Mouse (Mus musculus): ENCODE measurements at regions not wholly inside any gene's neighbourhood (a gene's known extent, or its start where the extent isn't known, plus 50 kb on each side); places are given as distances from the start of the nearest gene placed in this dataset.

GRCm38 (mm10) chr8:87046590-87046989 is 161.5 kb upstream of the N4bp1 start:
- no peak overlapping the region for H3K9ac ChIP-seq (ENCODE audit: control insufficient read depth, low read depth, low read length, poor library complexity, severe bottlenecking)
- H3K36me3 ChIP-seq (ENCODE audit: control insufficient read depth in 1 of 2, insufficient read depth in 2 of 2, low read length in 2 of 2): no peaks in the 10 kb centered on the region
- no peak for DNase-seq (ENCODE audit: low read depth, low spot score)
- H3K27me3 ChIP-seq (ENCODE audit: control insufficient read depth in 1 of 2, insufficient read depth in 2 of 2, low read length in 2 of 2): no peaks in the 10 kb centered on the region
- H3K27ac ChIP-seq (ENCODE audit: control insufficient read depth, low read depth, low read length): no peak overlapping the region
- no peak overlapping the region for H3K4me3 ChIP-seq (ENCODE audit: control insufficient read depth in 1 of 2, insufficient read depth in 1 of 2, low read depth in 2 of 2, low read length in 2 of 2)
- no peaks in the 10 kb centered on the region for H3K79me2 ChIP-seq (ENCODE audit: control insufficient read depth, insufficient read depth, low read length, poor library complexity)
- TF ChIP-seq GABPA (IDR thresholded peaks at IDR 0.05; ENCODE audit: low read depth, low read length): no peak
- TF ChIP-seq ZNF384 (IDR thresholded peaks at IDR 0.05; ENCODE audit: low read depth, low read length): no peak
- TF ChIP-seq CTCF (IDR thresholded peaks at IDR 0.05 in 2 of 3, conservative IDR thresholded peaks at IDR 0.05 in 1 of 3; ENCODE audit: control insufficient read depth in 1 of 3, insufficient read depth in 1 of 3, low read depth in 2 of 3, low read length in 3 of 3, poor library complexity in 1 of 3, severe bottlenecking in 1 of 3): no peak
- no peak for TF ChIP-seq MYB (IDR thresholded peaks at IDR 0.05; ENCODE audit: low read depth, low read length)
- no peak for TF ChIP-seq NELFE (IDR thresholded peaks at IDR 0.05; ENCODE audit: low read depth, low read length)
- no peaks in the 10 kb centered on the region for H3K9me3 ChIP-seq (replicated peaks; ENCODE audit: insufficient read depth, low read length)
- H3K4me1 ChIP-seq (ENCODE audit: control insufficient read depth in 1 of 2, insufficient read depth in 2 of 2, low read length in 2 of 2): no peaks in the 10 kb centered on the region

- no peak overlapping the region for H3K27ac ChIP-seq (ENCODE audit: control insufficient read depth, low read depth, low read length)
- H3K9ac ChIP-seq (ENCODE audit: control insufficient read depth, low read depth, low read length, poor library complexity, severe bottlenecking): no peak overlapping the region
- H3K79me2 ChIP-seq (ENCODE audit: control insufficient read depth, insufficient read depth, low read length, poor library complexity): no peaks in the 10 kb centered on the region
- no peaks in the 10 kb centered on the region for H3K4me1 ChIP-seq (ENCODE audit: control insufficient read depth in 1 of 2, insufficient read depth in 2 of 2, low read length in 2 of 2)
- H3K36me3 ChIP-seq (ENCODE audit: control insufficient read depth in 1 of 2, insufficient read depth in 2 of 2, low read length in 2 of 2): no peaks in the 10 kb centered on the region
- no peak overlapping the region for H3K4me3 ChIP-seq (ENCODE audit: control insufficient read depth in 1 of 2, insufficient read depth in 1 of 2, low read depth in 2 of 2, low read length in 2 of 2)
- no peak for DNase-seq (ENCODE audit: low read depth, low spot score)
- no peaks in the 10 kb centered on the region for H3K9me3 ChIP-seq (replicated peaks; ENCODE audit: insufficient read depth, low read length)
- TF ChIP-seq MAFK (IDR thresholded peaks at IDR 0.05; ENCODE audit: borderline replicate concordance, low read depth, low read length) (no peak), ZNF384 (IDR thresholded peaks at IDR 0.05; ENCODE audit: low read depth, low read length) (no peak), CHD1 (IDR thresholded peaks at IDR 0.05; ENCODE audit: low read depth, low read length) (no peak), MAZ (IDR thresholded peaks at IDR 0.05; ENCODE audit: low read depth, low read length) (no peak), USF1 (IDR thresholded peaks at IDR 0.05; ENCODE audit: low read depth, low read length) (no peak), ZMIZ1 (IDR thresholded peaks at IDR 0.05; ENCODE audit: low read depth, low read length) (no peak), POLR2AphosphoS2 (IDR thresholded peaks at IDR 0.05; ENCODE audit: low read length) (no peak), MEF2A (IDR thresholded peaks at IDR 0.05; ENCODE audit: extremely low read depth, insufficient replicate concordance, low read depth, low read length, poor library complexity, severe bottlenecking) (no peak), RCOR1 (IDR thresholded peaks at IDR 0.05; ENCODE audit: low read depth, low read length) (no peak)
- no peaks in the 10 kb centered on the region for H3K27me3 ChIP-seq (ENCODE audit: control insufficient read depth in 1 of 2, insufficient read depth in 2 of 2, low read length in 2 of 2)
These were observed 158.0 kb upstream of the N4bp1 start for GRCm38 (mm10) chr8:87043016-87043415.

GRCm38 (mm10) chr8:87037620-87038380 is 152.7 kb upstream of the N4bp1 start:
- Histone ChIP-seq H3K9me3 (replicated peaks; ENCODE audit: insufficient read depth, low read length) (no peaks in the 10 kb centered on the region), H3K27me3 (ENCODE audit: control insufficient read depth in 1 of 2, insufficient read depth in 2 of 2, low read length in 2 of 2) (no peaks in the 10 kb centered on the region), H3K4me1 (ENCODE audit: control insufficient read depth in 1 of 2, insufficient read depth in 2 of 2, low read length in 2 of 2) (no peaks in the 10 kb centered on the region), H3K79me2 (ENCODE audit: control insufficient read depth, insufficient read depth, low read length, poor library complexity) (no peaks in the 10 kb centered on the region), H3K9ac (ENCODE audit: control insufficient read depth, low read depth, low read length, poor library complexity, severe bottlenecking) (no peak overlapping the region), H3K36me3 (ENCODE audit: control insufficient read depth in 1 of 2, insufficient read depth in 2 of 2, low read length in 2 of 2) (no peaks in the 10 kb centered on the region), H3K27ac (ENCODE audit: control insufficient read depth, low read depth, low read length) (no peak overlapping the region), H3K4me3 (ENCODE audit: control insufficient read depth in 1 of 2, insufficient read depth in 1 of 2, low read depth in 2 of 2, low read length in 2 of 2) (no peak overlapping the region)
- TF ChIP-seq USF2 (IDR thresholded peaks at IDR 0.05; ENCODE audit: borderline replicate concordance in 1 of 2, insufficient read depth in 1 of 2, low read depth in 1 of 2, low read length in 2 of 2) (no peak), RAD21 (IDR thresholded peaks at IDR 0.05; ENCODE audit: low read depth, low read length) (no peak), MAZ (IDR thresholded peaks at IDR 0.05; ENCODE audit: low read depth, low read length) (no peak), POLR2A (IDR thresholded peaks at IDR 0.05; ENCODE audit: control insufficient read depth in 1 of 2, insufficient read depth in 1 of 2, low read depth in 1 of 2, low read length in 2 of 2, poor library complexity in 1 of 2) (no peak), SIN3A (IDR thresholded peaks at IDR 0.05; ENCODE audit: low read length) (no peak), CHD2 (IDR thresholded peaks at IDR 0.05; ENCODE audit: low read length) (no peak), MYB (IDR thresholded peaks at IDR 0.05; ENCODE audit: low read depth, low read length) (no peak), CHD1 (IDR thresholded peaks at IDR 0.05; ENCODE audit: low read depth, low read length) (no peak), ELF1 (IDR thresholded peaks at IDR 0.05; ENCODE audit: low read depth, low read length) (no peak), ZNF384 (IDR thresholded peaks at IDR 0.05; ENCODE audit: low read depth, low read length) (no peak), MYC (IDR thresholded peaks at IDR 0.05; ENCODE audit: low read depth, low read length) (no peak), NELFE (IDR thresholded peaks at IDR 0.05; ENCODE audit: low read depth, low read length) (no peak), ZMIZ1 (IDR thresholded peaks at IDR 0.05; ENCODE audit: low read depth, low read length) (no peak), BHLHE40 (IDR thresholded peaks at IDR 0.05; ENCODE audit: borderline replicate concordance, low read depth, low read length) (no peak), MXI1 (IDR thresholded peaks at IDR 0.05; ENCODE audit: low read depth, low read length) (no peak), MAX (IDR thresholded peaks at IDR 0.05; ENCODE audit: low read length) (no peak), JUND (IDR thresholded peaks at IDR 0.05; ENCODE audit: low read depth, low read length) (no peak), GATA1 (IDR thresholded peaks at IDR 0.05; ENCODE audit: low read depth, low read length) (no peak), USF1 (IDR thresholded peaks at IDR 0.05; ENCODE audit: low read depth, low read length) (no peak)
- DNase-seq (ENCODE audit: low read depth, low spot score): no peak
